Mouse (Mus musculus) liver, postnatal 0 days (tissue): ENCODE measurements around the gene Gas2.

Experiments
- CTCF ChIP-seq: sonication (generic); IDR thresholded peaks from 2 replicates; pipeline ENCODE4 v1.5.1; 2016; ENCODE audit warnings: antibody characterized with exemption, low read depth
- EP300 ChIP-seq: IDR thresholded peaks from 2 replicates; pipeline ENCODE4 v1.6.1; 2016; ENCODE audit warnings: antibody characterized with exemption, low read depth, mild to moderate bottlenecking

DNA sequence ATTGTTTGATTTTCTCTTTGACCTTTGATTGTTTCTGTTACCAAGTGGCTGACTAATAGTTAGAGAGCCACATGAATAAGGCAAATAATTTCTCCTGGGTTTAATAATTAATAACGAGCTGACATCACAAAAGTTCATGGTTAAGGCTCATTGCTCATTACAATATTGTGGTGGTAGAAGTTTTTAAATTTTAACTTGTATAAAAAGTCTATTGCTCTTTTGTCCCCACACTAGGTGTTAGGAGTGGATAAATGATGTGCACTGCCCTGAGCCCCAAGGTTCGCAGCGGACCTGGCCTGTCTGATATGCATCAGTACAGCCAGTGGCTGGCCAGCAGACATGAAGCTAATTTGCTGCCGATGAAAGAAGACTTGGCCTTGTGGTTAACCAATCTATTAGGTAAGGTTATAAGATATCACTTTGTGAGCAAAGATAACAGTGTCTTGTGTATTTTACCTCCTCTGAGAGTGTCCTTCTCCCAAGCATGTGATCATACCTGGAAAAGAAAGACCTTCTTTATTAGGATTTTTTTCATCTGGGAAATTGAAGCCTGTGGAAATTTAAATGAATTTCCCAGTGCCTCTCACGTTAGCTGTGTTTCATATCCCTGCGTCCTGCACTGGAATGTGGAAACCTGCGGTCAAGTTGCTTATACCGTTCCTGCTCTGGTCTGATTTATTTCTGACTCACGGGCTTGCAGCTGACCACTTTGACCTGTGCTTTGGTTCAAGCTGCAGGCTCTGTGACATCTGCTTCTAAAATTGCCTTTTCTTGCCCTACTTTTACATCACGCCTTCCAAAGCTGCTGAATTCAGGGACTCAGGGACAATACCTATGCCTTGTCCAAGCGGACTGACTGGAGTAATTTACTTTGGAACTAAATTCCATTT lies 26.1 kb downstream of the Gas2 start:
- no peak for TF ChIP-seq CTCF
- no peak for TF ChIP-seq EP300
